Mouse (Mus musculus) embryonic facial prominence, embryonic 11.5 days (tissue): ENCODE results near the gene Vwa3b. TPM values are rescaled to one million over a fixed set of nuclear protein-coding genes. Genes with fewer than 3 reads are reported as not detected.
A peak's percentile ranks its signal among the peaks of the same experiment; 100 is the strongest.

Source experiments
- ATAC-seq: fragments of 200-750 bp; cut with Nextera tagmentation; replicated peaks from 2 replicates; pipeline ENCODE4 v1.8.0; 2017; ENCODE audit warnings: low read depth; ENCODE audit not compliant: insufficient number of reproducible peaks, low FRiP score, low TSS enrichment
- DNase-seq: peaks from one replicate; pipeline ENCODE4 v3.0.0-alpha.2; 2015; ENCODE audit warnings: low spot score
- H3K27ac ChIP-seq: fragments of 300-500 bp; sonication (generic); replicated peaks from 2 replicates; pipeline ENCODE4 v1.5.1; 2014; ENCODE audit warnings: mild to moderate bottlenecking, low read depth, low read length, control low read depth
- H3K27me3 ChIP-seq: fragments of 300-500 bp; sonication (generic); 2 replicates; pipeline ENCODE4 v1.6.1; 2014; ENCODE audit warnings: mild to moderate bottlenecking, low read length, moderate library complexity, mixed read lengths; ENCODE audit not compliant: control insufficient read depth, insufficient read depth
- H3K36me3 ChIP-seq: fragments of 300-500 bp; sonication (generic); replicated peaks from 2 replicates; pipeline ENCODE4 v1.6.1; 2014; ENCODE audit warnings: low read depth, mild to moderate bottlenecking, low read length, moderate library complexity, mixed read lengths; ENCODE audit not compliant: control insufficient read depth, insufficient read depth
- H3K4me1 ChIP-seq: fragments of 300-500 bp; sonication (generic); 2 replicates; pipeline ENCODE4 v1.6.1; 2014; ENCODE audit warnings: low read length, mixed read lengths; ENCODE audit not compliant: control insufficient read depth, insufficient read depth
- H3K4me2 ChIP-seq: fragments of 300-500 bp; sonication (generic); 2 replicates; pipeline ENCODE4 v1.6.1; 2014; ENCODE audit warnings: low read depth, mild to moderate bottlenecking, control low read depth, low read length, moderate library complexity
- H3K4me3 ChIP-seq: fragments of 300-500 bp; sonication (generic); 2 replicates; pipeline ENCODE4 v1.5.1; 2014; ENCODE audit warnings: low read depth, low read length, control low read depth
- H3K9ac ChIP-seq: fragments of 300-500 bp; sonication (generic); replicated peaks from 2 replicates; pipeline ENCODE4 v1.6.1; 2014; ENCODE audit warnings: mild to moderate bottlenecking, control low read depth, low read length
- H3K9me3 ChIP-seq: fragments of 300-500 bp; sonication (generic); replicated peaks from 2 replicates; pipeline ENCODE4 v1.6.1; 2016; ENCODE audit warnings: mild to moderate bottlenecking, low read length, inconsistent platforms, mixed read lengths; ENCODE audit not compliant: control insufficient read depth
- WGBS: fragments of 180-500 bp; shearing (Covaris S2); extraction: QIAGEN DNeasy Blood & Tissue Kit; methylation state at CpG from one replicate; pipeline ENCODE4 v1.1.7; 2014; 5-methylcytosine and 5-hydroxymethylcytosine counted together
- polyA plus RNA-seq: library from polyadenylated mRNA; unstranded; fragments of >200 nt; fragmentation: Nextera tagmentation; extraction: Ambion mirVana; gene quantifications from 2 replicates; pipeline ENCODE4 v1.2.1, GENCODE M21; 2014

Vwa3b gene
- polyA plus RNA-seq, 1 experiment from 2014 or later: 1.7 TPM

GRCm38 (mm10) chr1:37030693-37031092 lies 4.3 kb downstream of the Vwa3b start:
- WGBS: 82% methylated on average over 2 of the region's 2 CpGs
- no peak overlapping the region for H3K4me2 ChIP-seq
- H3K36me3 ChIP-seq: no peaks in the 10 kb centered on the region
- H3K27ac ChIP-seq: no peak overlapping the region
- DNase-seq (no peak), ATAC-seq (no peak)
- H3K4me1 ChIP-seq: no peaks in the 10 kb centered on the region
- H3K4me3 ChIP-seq: no peak overlapping the region
- no peaks in the 10 kb centered on the region for H3K27me3 ChIP-seq
- H3K9me3 ChIP-seq: no peaks in the 10 kb centered on the region
- no peak overlapping the region for H3K9ac ChIP-seq

GRCm38 (mm10) chr1:37035879-37036278 lies 9.5 kb downstream of the Vwa3b start:
- Histone ChIP-seq H3K4me1 (no peaks in the 10 kb centered on the region), H3K4me3 (no peak overlapping the region), H3K27ac (no peak overlapping the region), H3K36me3 (no peaks in the 10 kb centered on the region), H3K9ac (no peak overlapping the region), H3K4me2 (no peak overlapping the region), H3K9me3 (no peaks in the 10 kb centered on the region), H3K27me3 (no peaks in the 10 kb centered on the region)
- no peak for DNase-seq
- ATAC-seq: no peak
- WGBS: 92% methylated on average over 8 of the region's 8 CpGs

- Histone ChIP-seq H3K4me1 (no peaks in the 10 kb centered on the region), H3K4me2 (no peak overlapping the region), H3K9ac (no peak overlapping the region), H3K27ac (no peak overlapping the region), H3K27me3 (no peaks in the 10 kb centered on the region), H3K36me3 (no peaks in the 10 kb centered on the region), H3K9me3 (no peaks in the 10 kb centered on the region), H3K4me3 (no peak overlapping the region)
- WGBS: 90% methylated on average over 7 of the region's 7 CpGs
- no peak for DNase-seq
- no peak for ATAC-seq
These were observed 14.7 kb downstream of the Vwa3b start for GRCm38 (mm10) chr1:37041126-37041525.

GRCm38 (mm10) chr1:37041856-37042255 lies 15.5 kb downstream of the Vwa3b start:
- H3K27me3 ChIP-seq: no peaks in the 10 kb centered on the region
- 80% methylated on average over 5 of the region's 5 CpGs for WGBS
- no peaks in the 10 kb centered on the region for H3K4me1 ChIP-seq
- H3K27ac ChIP-seq: no peak overlapping the region
- no peak overlapping the region for H3K4me2 ChIP-seq
- no peaks in the 10 kb centered on the region for H3K9me3 ChIP-seq
- no peak for DNase-seq
- H3K9ac ChIP-seq: no peak overlapping the region
- H3K4me3 ChIP-seq: no peak overlapping the region
- ATAC-seq: no peak
- no peaks in the 10 kb centered on the region for H3K36me3 ChIP-seq

GRCm38 (mm10) chr1:37042769-37043168 lies 16.4 kb downstream of the Vwa3b start:
- ATAC-seq (no peak), DNase-seq (no peak)
- Histone ChIP-seq H3K36me3 (no peaks in the 10 kb centered on the region), H3K9ac (no peak overlapping the region), H3K4me3 (no peak overlapping the region), H3K9me3 (no peaks in the 10 kb centered on the region), H3K27me3 (no peaks in the 10 kb centered on the region), H3K27ac (no peak overlapping the region), H3K4me2 (no peak overlapping the region), H3K4me1 (no peaks in the 10 kb centered on the region)
- WGBS: 85% methylated on average over 8 of the region's 8 CpGs

- no peaks in the 10 kb centered on the region for H3K27me3 ChIP-seq
- H3K27ac ChIP-seq: no peak overlapping the region
- H3K9ac ChIP-seq: no peak overlapping the region
- H3K4me3 ChIP-seq: no peak overlapping the region
- WGBS: 93% methylated on average over 3 of the region's 3 CpGs
- no peaks in the 10 kb centered on the region for H3K9me3 ChIP-seq
- H3K4me1 ChIP-seq: no peaks in the 10 kb centered on the region
- H3K36me3 ChIP-seq: no peaks in the 10 kb centered on the region
- no peak for DNase-seq
- no peak for ATAC-seq
- H3K4me2 ChIP-seq: no peak overlapping the region
These were observed 16.8 kb downstream of the Vwa3b start for GRCm38 (mm10) chr1:37043196-37043595.

- Histone ChIP-seq H3K4me2 (no peak overlapping the region), H3K27ac (no peak overlapping the region), H3K9ac (no peak overlapping the region), H3K27me3 (no peaks in the 10 kb centered on the region), H3K9me3 (no peaks in the 10 kb centered on the region), H3K4me1 (no peaks in the 10 kb centered on the region), H3K4me3 (no peak overlapping the region), H3K36me3 (no peaks in the 10 kb centered on the region)
- ATAC-seq: no peak; the same call in 1 of the 2 replicates
- 31% methylated on average over 5 of the region's 5 CpGs for WGBS
- DNase-seq: peak; percentile 56
These were observed 19.1 kb downstream of the Vwa3b start for GRCm38 (mm10) chr1:37045472-37045871.

GRCm38 (mm10) chr1:37049159-37049558 lies 22.8 kb downstream of the Vwa3b start:
- no peak for ATAC-seq
- Histone ChIP-seq H3K9me3 (no peaks in the 10 kb centered on the region), H3K9ac (no peak overlapping the region), H3K4me3 (no peak overlapping the region), H3K36me3 (no peaks in the 10 kb centered on the region), H3K4me1 (no peaks in the 10 kb centered on the region), H3K27me3 (no peaks in the 10 kb centered on the region), H3K4me2 (no peak overlapping the region), H3K27ac (no peak overlapping the region)
- DNase-seq: no peak
- WGBS: 47% methylated on average over 4 of the region's 4 CpGs
